In the genomic region with DNA sequence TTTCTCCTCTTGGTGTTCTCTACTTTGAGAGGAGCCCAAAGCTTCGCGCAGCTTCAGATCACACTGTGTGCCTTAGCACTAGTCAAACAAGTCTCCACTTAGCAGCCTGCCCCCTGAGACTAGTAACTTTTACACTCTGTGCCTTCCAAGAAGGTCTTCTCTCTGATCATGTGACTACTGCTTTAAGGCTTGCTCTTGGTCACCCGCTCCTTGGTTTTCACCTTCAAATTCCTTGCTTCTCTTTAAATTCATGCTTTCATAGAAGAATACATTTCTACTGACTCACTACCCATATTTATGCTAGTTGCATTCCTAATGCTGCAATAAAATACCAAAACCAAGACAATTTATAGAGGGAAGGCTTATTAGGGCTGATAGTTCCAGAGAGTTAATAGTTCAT, we compare ENCODE assay signal across 24 mouse cellular contexts.
A peak's percentile ranks its signal among the peaks of the same experiment; 100 is the strongest.
DNase-seq lines count a peak whose midpoint lies in the region; ATAC-seq and TF ChIP-seq lines count a peak whose summit lies in the region.
"Had no signal": no experiment of that assay in that cellular context is flagged by ENCODE, and none has a peak within 500 bp of the region (broad histone marks: within the 10 kb centered on the region; RNA-seq: fewer than 3 reads in every experiment).

No protein-coding gene starts in this region.

- ATAC-seq in kidney, embryonic 16.5 days (ENCODE audit: low FRiP score, low TSS enrichment) = no peak
- ATAC-seq in liver, embryonic 12.5 days = no peak
- ATAC-seq: forebrain, postnatal 0 days; inflammation-experienced regulatory T-cells, adult 6 months; midbrain, embryonic 16.5 days had no signal

- H3K9ac ChIP-seq in kidney, embryonic 16.5 days (replicated peaks; ENCODE audit: low read length) = no peak overlapping the region
- no peak overlapping the region for H3K9ac ChIP-seq in liver, embryonic 12.5 days
- H3K9ac ChIP-seq: stomach, embryonic 15.5 days had no signal

- TF ChIP-seq CTCF in C2C12 (IDR thresholded peaks at IDR 0.05; ENCODE audit: control insufficient read depth, insufficient read depth, insufficient read length) = no peak

- no peaks in the 10 kb centered on the region for H3K79me3 ChIP-seq in C2C12 (ENCODE audit: low read depth)

- H3K9me3 ChIP-seq in kidney, embryonic 16.5 days (ENCODE audit: low read length) = no peaks in the 10 kb centered on the region
- H3K9me3 ChIP-seq in limb, embryonic 10.5 days (replicated peaks) = no peaks in the 10 kb centered on the region
- H3K9me3 ChIP-seq in liver, embryonic 12.5 days (replicated peaks) = no peaks in the 10 kb centered on the region
- H3K9me3 ChIP-seq: stomach, embryonic 15.5 days had no signal

- WGBS in kidney, embryonic 16.5 days = 66% methylated on average over 3 of the region's 3 CpGs
- 68% methylated on average over 3 of the region's 3 CpGs for WGBS in limb, embryonic 10.5 days
- 68% methylated on average over 3 of the region's 3 CpGs for WGBS in liver, embryonic 12.5 days (ENCODE audit: insufficient replicate concordance)

- no peaks in the 10 kb centered on the region for H3K36me3 ChIP-seq in kidney, embryonic 16.5 days (ENCODE audit: insufficient read depth, low read length)
- no peaks in the 10 kb centered on the region for H3K36me3 ChIP-seq in C2C12 (ENCODE audit: control insufficient read depth, insufficient read depth)
- H3K36me3 ChIP-seq in limb, embryonic 10.5 days = no peaks in the 10 kb centered on the region
- no peaks in the 10 kb centered on the region for H3K36me3 ChIP-seq in liver, embryonic 12.5 days
- H3K36me3 ChIP-seq: stomach, embryonic 15.5 days had no signal

- H3K4me1 ChIP-seq in kidney, embryonic 16.5 days (ENCODE audit: insufficient read depth, low read length) = peaks cover 24% of the 10 kb centered on the region
- H3K4me1 ChIP-seq in limb, embryonic 10.5 days = peaks cover 45% of the 10 kb centered on the region
- no peaks in the 10 kb centered on the region for H3K4me1 ChIP-seq in liver, embryonic 12.5 days

- 0 out of 2 replicates have a peak overlapping the region, but pooled peaks have one; percentile 33 for H3K4me2 ChIP-seq in kidney, embryonic 16.5 days (replicated peaks; ENCODE audit: low read depth, low read length)
- H3K4me2 ChIP-seq in liver, embryonic 12.5 days = no peak overlapping the region
- H3K4me2 ChIP-seq: liver, embryonic 11.5 days; stomach, embryonic 15.5 days had no signal

- H3K4me3 ChIP-seq in kidney, embryonic 16.5 days (ENCODE audit: low read length) = no peak overlapping the region
- H3K4me3 ChIP-seq in C2C12 (ENCODE audit: insufficient read depth, poor library complexity, severe bottlenecking) = no peak overlapping the region
- H3K4me3 ChIP-seq in limb, embryonic 10.5 days = no peak overlapping the region
- H3K4me3 ChIP-seq in liver, embryonic 12.5 days = no peak overlapping the region
- H3K4me3 ChIP-seq: stomach, embryonic 15.5 days had no signal

- no peak overlapping the region for H3ac ChIP-seq in C2C12 (ENCODE audit: control insufficient read depth, insufficient read length, low read depth)

- H3K79me2 ChIP-seq in C2C12 (ENCODE audit: control insufficient read depth, insufficient read depth) = no peaks in the 10 kb centered on the region

- H3K27ac ChIP-seq in kidney, embryonic 16.5 days (ENCODE audit: low read length) = no peak overlapping the region
- H3K27ac ChIP-seq in limb, embryonic 10.5 days = peak overlapping the region; percentile 70; the same call in 1 of the 2 replicates
- H3K27ac ChIP-seq in liver, embryonic 12.5 days = no peak overlapping the region
- H3K27ac ChIP-seq: stomach, embryonic 15.5 days had no signal

- peak; percentile 74 for DNase-seq in heart, adult 11 months
- no peak for DNase-seq in heart, adult 18-20 months
- no peak for DNase-seq in kidney, adult 9 months
- DNase-seq in limb, embryonic 10.5 days (ENCODE audit: low spot score) = no peak
- no peak for DNase-seq in layer of hippocampus, adult 11-12 months (ENCODE audit: low spot score)
- DNase-seq: adrenal gland, postnatal 10 days; cerebellum, adult 18-20 months; cerebellum, postnatal 25 days; forebrain, postnatal 0 days; gastrocnemius, postnatal 25 days; heart, postnatal 10 days; kidney, adult 18-20 months; kidney, postnatal 25 days; lung, adult 18-20 months; lung, postnatal 10 days; thymus, adult 2 months; thymus, postnatal 4 days had no signal

- H3K27me3 ChIP-seq in kidney, embryonic 16.5 days (ENCODE audit: insufficient read depth, low read length) = no peaks in the 10 kb centered on the region
- no peaks in the 10 kb centered on the region for H3K27me3 ChIP-seq in C2C12 (ENCODE audit: control insufficient read depth, insufficient read depth, insufficient read length)
- peaks cover 13% of the 10 kb centered on the region; the same call in 1 of the 2 replicates for H3K27me3 ChIP-seq in limb, embryonic 10.5 days (ENCODE audit: low read depth, poor library complexity, severe bottlenecking)
- peaks cover 45% of the 10 kb centered on the region for H3K27me3 ChIP-seq in liver, embryonic 12.5 days (replicated peaks)
- H3K27me3 ChIP-seq: stomach, embryonic 15.5 days had no signal

TF ChIP-seq in C2C12, 6 proteins besides CTCF, POLR2A, EP300 and RAD21:
- TF ChIP-seq USF1 (IDR thresholded peaks at IDR 0.05; ENCODE audit: low read depth) (peak; percentile 54), MYOD1 (IDR thresholded peaks at IDR 0.05; ENCODE audit: control insufficient read depth, insufficient read length, low read depth) (no peak)
